Mouse (Mus musculus) cortical plate, adult 2 months (tissue): ENCODE data around the gene Socs3. TPM values are rescaled to one million over a fixed set of nuclear protein-coding genes. Genes with fewer than 3 reads are reported as not detected.

Experiments used
- H3K27ac ChIP-seq: fragments of 200-500 bp; 2 replicates; pipeline ENCODE4 v1.5.1; 2012; ENCODE audit warnings: low read length, control low read depth, inconsistent platforms; ENCODE audit not compliant: insufficient read depth
- H3K4me1 ChIP-seq: fragments of 200-500 bp; 2 replicates; pipeline ENCODE4 v1.6.1; 2011; ENCODE audit warnings: low read length; ENCODE audit not compliant: control insufficient read depth, insufficient read depth
- H3K4me3 ChIP-seq: fragments of 200-500 bp; 2 replicates; pipeline ENCODE4 v1.5.1; 2011; ENCODE audit warnings: mild to moderate bottlenecking, low read length, control low read depth; ENCODE audit not compliant: insufficient read depth
- CTCF ChIP-seq: fragments of 200-500 bp; IDR thresholded peaks from 2 replicates; pipeline ENCODE4 v1.5.1; 2011; ENCODE audit warnings: mild to moderate bottlenecking, control low read depth, low read length; ENCODE audit not compliant: insufficient read depth; ENCODE audit errors: extremely low read depth
- POLR2A ChIP-seq: fragments of 200-500 bp; IDR thresholded peaks from 2 replicates; pipeline ENCODE4 v1.6.1; 2011; ENCODE audit warnings: mild to moderate bottlenecking, low read length, control low read depth; ENCODE audit not compliant: insufficient read depth; ENCODE audit errors: extremely low read depth
- polyA plus RNA-seq: library from polyadenylated mRNA; depleted of rRNA; stranded (reverse); fragments of >200 nt; gene quantifications from 2 replicates; pipeline ENCODE4 v1.2.3, GENCODE M21; 2012

The Socs3 gene
- polyA plus RNA-seq, 1 experiment, result 5.0 TPM

DNA sequence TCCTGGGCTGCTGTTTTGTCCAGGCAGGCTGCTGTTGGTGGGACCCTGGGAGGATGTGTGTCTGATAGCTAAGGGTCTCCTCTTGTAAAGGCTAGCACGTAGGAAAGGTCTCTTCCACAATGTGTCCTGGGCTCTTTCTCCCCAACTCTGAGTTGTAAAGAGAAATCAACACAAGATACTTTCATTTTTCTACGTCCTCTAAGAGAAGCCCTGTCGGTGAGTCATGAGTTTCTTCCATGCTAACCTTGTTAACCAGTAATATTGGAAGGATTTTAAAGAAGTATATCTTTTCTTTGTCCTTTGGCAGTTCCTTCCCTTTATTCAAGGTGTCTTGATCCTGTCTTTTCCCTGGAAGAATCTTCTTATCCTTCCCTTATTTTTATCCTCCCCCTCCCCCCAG is 25.8 kb upstream of the Socs3 start:
- Histone ChIP-seq H3K4me3 (no peak overlapping the region), H3K4me1 (peaks cover 17% of the 10 kb centered on the region), H3K27ac (no peak overlapping the region)
- TF ChIP-seq POLR2A (no peak), CTCF (no peak)

DNA sequence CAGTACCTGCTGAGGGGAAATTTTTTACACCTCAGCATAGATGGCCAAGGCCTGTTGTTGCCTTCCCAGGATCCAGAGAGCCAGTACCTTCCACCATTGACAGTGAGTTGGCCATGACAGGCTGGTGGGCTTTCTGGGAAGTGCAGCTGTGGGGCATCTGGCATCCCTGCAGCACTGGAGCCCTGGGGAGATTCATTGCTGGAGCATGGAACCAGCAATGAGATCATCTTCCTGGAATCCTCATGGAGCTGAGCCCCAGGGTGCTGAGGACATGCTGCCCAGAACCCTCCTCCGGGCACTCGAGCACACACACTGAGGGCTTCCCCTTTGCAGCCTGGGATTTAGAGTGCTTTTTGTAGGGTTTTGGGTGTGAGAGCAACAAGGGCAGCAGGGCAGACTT is 25.4 kb upstream of the Socs3 start:
- H3K27ac ChIP-seq, result no peak overlapping the region
- peaks cover 17% of the 10 kb centered on the region for H3K4me1 ChIP-seq
- TF ChIP-seq POLR2A, result no peak
- TF ChIP-seq CTCF, result no peak
- H3K4me3 ChIP-seq, result no peak overlapping the region

- Histone ChIP-seq H3K4me1 (peaks cover 19% of the 10 kb centered on the region), H3K27ac (peak overlapping the region; percentile 23; the same call in 1 of the 2 replicates), H3K4me3 (no peak overlapping the region)
- TF ChIP-seq CTCF (no peak), POLR2A (no peak)
These were observed 24.6 kb upstream of the Socs3 start for GRCm38 (mm10) chr11:117994250-117995057.

GRCm38 (mm10) chr11:117993190-117994175 is 23.6 kb upstream of the Socs3 start:
- TF ChIP-seq POLR2A (no peak), CTCF (no peak)
- Histone ChIP-seq H3K4me1 (peaks cover 19% of the 10 kb centered on the region), H3K4me3 (no peak overlapping the region), H3K27ac (peak overlapping the region; percentile 23; the same call in 1 of the 2 replicates)

GRCm38 (mm10) chr11:117991502-117992470 is 21.9 kb upstream of the Socs3 start:
- TF ChIP-seq POLR2A (no peak), CTCF (no peak)
- no peak overlapping the region for H3K27ac ChIP-seq
- H3K4me3 ChIP-seq, result no peak overlapping the region
- peaks cover 23% of the 10 kb centered on the region for H3K4me1 ChIP-seq

DNA sequence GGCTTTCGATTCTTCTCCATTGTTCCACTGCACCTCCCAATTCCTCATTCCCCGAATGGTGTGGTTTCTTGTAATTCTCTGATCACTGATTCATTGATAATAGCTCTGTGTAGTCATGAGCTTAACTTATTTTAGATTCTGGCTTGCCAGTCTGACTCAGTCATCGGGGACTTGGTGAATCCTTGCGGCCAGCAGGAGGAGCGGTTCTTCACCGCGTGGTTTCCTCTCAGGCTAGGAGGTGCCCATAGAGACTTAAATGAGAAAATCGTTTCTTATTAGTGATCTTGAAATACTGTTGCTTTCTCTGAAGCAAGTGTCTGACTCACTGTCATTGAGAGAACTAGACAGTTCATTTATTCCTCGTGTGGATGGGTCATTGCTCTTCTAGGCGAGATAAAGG is 20.1 kb upstream of the Socs3 start:
- Histone ChIP-seq H3K4me1 (peaks cover 22% of the 10 kb centered on the region), H3K4me3 (no peak overlapping the region), H3K27ac (no peak overlapping the region)
- TF ChIP-seq CTCF (peak; percentile 18; the same call in 1 of the 2 replicates), POLR2A (no peak)

DNA sequence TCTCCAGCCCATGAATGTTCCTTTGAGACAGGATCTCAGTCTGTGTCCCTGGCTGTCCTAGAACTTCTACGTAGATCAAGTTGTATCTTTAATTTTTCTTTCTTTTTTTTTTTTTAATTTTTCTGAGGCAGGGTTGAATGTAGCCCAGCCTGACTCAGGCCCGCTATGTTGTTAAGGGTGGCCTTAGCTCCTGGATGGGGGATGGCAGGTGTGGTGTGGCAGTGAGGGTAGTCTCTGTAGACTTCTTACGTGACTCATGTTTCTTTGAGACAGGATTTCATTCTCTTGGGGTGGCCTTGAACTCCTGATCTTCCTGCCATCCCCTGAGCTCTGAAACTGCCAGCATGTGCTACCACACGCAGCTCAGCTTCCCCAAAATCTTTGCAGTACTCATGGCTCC is 19.4 kb upstream of the Socs3 start:
- no peak overlapping the region for H3K4me3 ChIP-seq
- peaks cover 17% of the 10 kb centered on the region for H3K4me1 ChIP-seq
- TF ChIP-seq CTCF, result no peak
- TF ChIP-seq POLR2A, result no peak
- H3K27ac ChIP-seq, result no peak overlapping the region

DNA sequence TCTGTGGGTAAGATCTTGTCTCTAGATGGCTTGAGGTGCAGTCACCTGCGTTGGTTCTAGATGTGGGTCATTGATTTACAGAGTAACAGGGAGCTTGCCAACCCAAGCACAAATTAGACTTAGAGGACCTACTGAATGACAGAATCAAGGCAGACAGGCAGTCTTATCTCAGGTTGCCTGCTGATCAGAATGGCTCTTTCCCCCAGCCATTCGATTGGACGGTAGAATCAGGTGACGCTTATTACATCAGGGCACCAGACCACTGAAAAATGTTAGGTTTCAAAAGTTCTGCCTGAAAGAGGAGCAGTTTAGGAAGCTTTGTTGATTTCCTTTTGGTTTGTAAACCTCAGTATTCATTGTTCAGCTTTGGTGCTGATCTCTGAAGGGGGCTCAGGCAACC is 18.1 kb upstream of the Socs3 start:
- peaks cover 11% of the 10 kb centered on the region for H3K4me1 ChIP-seq
- H3K27ac ChIP-seq, result no peak overlapping the region
- peak overlapping the region; percentile 48; the same call in 1 of the 2 replicates for H3K4me3 ChIP-seq
- no peak for TF ChIP-seq POLR2A
- TF ChIP-seq CTCF, result no peak

- TF ChIP-seq CTCF (no peak), POLR2A (no peak)
- no peak overlapping the region for H3K27ac ChIP-seq
- H3K4me3 ChIP-seq, result peak overlapping the region; percentile 48
- H3K4me1 ChIP-seq, result peaks cover 11% of the 10 kb centered on the region
These were observed 17.2 kb upstream of the Socs3 start for GRCm38 (mm10) chr11:117987032-117987451.
